Mouse (Mus musculus): Measurements from ENCODE around the gene Slc10a1. TPM values are rescaled to one million over a fixed set of nuclear protein-coding genes. Genes with fewer than 3 reads are reported as not detected.
A peak's percentile ranks its signal among the peaks of the same experiment; 100 is the strongest.

Gene Slc10a1
- polyA plus RNA-seq, 1 experiment from 2014 or later, result 0.50 TPM

DNA sequence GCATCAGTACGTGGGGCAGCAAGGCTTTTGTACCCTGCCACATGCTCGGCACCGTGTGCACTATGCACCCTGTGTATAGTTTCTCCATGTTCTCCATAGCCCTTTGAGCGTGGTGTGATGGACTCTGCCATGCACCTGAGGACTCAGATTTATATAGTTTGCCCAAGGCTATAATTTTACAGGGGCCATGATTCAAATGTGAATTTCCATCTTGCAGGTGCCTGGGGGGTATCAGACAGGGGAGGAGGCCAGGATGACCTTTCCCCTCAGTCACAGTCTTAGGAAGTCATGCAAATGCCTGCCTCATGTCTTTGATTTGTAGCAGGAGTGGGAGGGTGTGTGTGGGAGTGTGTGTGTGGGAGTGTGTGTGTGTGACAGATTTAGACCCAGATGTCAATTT is 29.1 kb upstream of the Slc10a1 start:
- Histone ChIP-seq H3K27ac (ENCODE audit: low read depth) (no peak overlapping the region), H3K9me3 (ENCODE audit: control insufficient read depth, low read length) (0 out of 2 replicates have a peak, but pooled peaks cover 3% of the 10 kb centered on the region), H3K36me3 (ENCODE audit: control insufficient read depth, insufficient read depth, low read length) (no peaks in the 10 kb centered on the region), H3K27me3 (replicated peaks; ENCODE audit: control insufficient read depth, insufficient read depth, low read length) (0 out of 2 replicates have a peak, but pooled peaks cover 6% of the 10 kb centered on the region), H3K4me3 (ENCODE audit: low read depth, low read length) (no peak overlapping the region), H3K4me1 (replicated peaks; ENCODE audit: control insufficient read depth, insufficient read depth, low read length) (no peaks in the 10 kb centered on the region), H3K4me2 (ENCODE audit: low read length) (no peak overlapping the region), H3K9ac (ENCODE audit: low read length) (no peak overlapping the region)
- no peak for ATAC-seq (replicated peaks; ENCODE audit: low FRiP score, low TSS enrichment, low read depth)
- no peak for DNase-seq (ENCODE audit: low spot score)
- 70% methylated on average over 4 of the region's 4 CpGs for WGBS

DNA sequence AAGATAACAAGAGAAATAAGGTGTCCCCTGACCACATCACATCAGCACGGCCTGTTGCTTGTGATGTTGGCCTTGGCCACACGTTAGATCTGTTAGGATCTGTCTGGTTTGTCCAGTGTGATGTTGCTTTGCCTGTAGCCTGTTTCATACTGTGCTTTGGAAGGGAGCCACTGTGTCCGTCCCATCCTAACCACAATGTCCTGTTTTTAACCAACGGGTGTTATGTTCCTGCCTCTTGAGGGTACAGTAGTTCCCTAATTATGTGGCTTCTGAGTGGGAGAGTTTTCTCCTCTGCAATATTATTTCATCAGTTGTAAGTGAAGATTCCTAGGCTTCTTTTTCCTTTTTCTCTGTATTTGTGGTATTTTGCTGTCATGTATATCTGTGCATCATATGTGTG is 26.8 kb upstream of the Slc10a1 start:
- Histone ChIP-seq H3K4me3 (ENCODE audit: low read depth, low read length) (no peak overlapping the region), H3K9me3 (ENCODE audit: control insufficient read depth, low read length) (0 out of 2 replicates have a peak, but pooled peaks cover 3% of the 10 kb centered on the region), H3K4me2 (ENCODE audit: low read length) (no peak overlapping the region), H3K9ac (ENCODE audit: low read length) (no peak overlapping the region), H3K4me1 (replicated peaks; ENCODE audit: control insufficient read depth, insufficient read depth, low read length) (no peaks in the 10 kb centered on the region), H3K27me3 (replicated peaks; ENCODE audit: control insufficient read depth, insufficient read depth, low read length) (0 out of 2 replicates have a peak, but pooled peaks cover 6% of the 10 kb centered on the region), H3K27ac (ENCODE audit: low read depth) (no peak overlapping the region), H3K36me3 (ENCODE audit: control insufficient read depth, insufficient read depth, low read length) (no peaks in the 10 kb centered on the region)
- DNase-seq (ENCODE audit: low spot score) (no peak), ATAC-seq (replicated peaks; ENCODE audit: low FRiP score, low TSS enrichment, low read depth) (no peak)
- WGBS, result 91% methylated on average over 4 of the region's 4 CpGs

DNA sequence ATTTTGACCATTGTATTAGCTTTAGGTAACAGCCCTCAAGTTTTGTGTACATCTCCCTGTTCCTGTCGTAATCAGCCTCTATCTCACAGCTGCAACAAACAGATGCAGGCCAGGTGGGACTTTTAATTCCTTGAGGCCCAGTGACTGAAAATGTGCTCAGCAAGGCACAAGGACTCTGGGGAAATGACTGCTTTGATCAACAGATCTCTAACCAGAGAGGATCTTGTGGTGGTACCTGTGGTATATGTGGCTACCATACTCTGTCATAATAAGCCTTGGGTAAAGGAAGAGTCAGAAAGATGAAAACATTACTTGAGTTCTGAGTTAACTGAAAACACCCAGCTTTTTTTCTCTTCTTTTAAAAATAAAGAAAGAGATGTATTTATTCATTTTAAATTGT is 25.3 kb upstream of the Slc10a1 start:
- DNase-seq (ENCODE audit: low spot score) (no peak), ATAC-seq (replicated peaks; ENCODE audit: low FRiP score, low TSS enrichment, low read depth) (no peak)
- 0 out of 2 replicates have a peak, but pooled peaks cover 6% of the 10 kb centered on the region for H3K27me3 ChIP-seq (replicated peaks; ENCODE audit: control insufficient read depth, insufficient read depth, low read length)
- no peak overlapping the region for H3K4me3 ChIP-seq (ENCODE audit: low read depth, low read length)
- no peaks in the 10 kb centered on the region for H3K4me1 ChIP-seq (replicated peaks; ENCODE audit: control insufficient read depth, insufficient read depth, low read length)
- no peak overlapping the region for H3K9ac ChIP-seq (ENCODE audit: low read length)
- 0 out of 2 replicates have a peak, but pooled peaks cover 3% of the 10 kb centered on the region for H3K9me3 ChIP-seq (ENCODE audit: control insufficient read depth, low read length)
- no peak overlapping the region for H3K4me2 ChIP-seq (ENCODE audit: low read length)
- H3K27ac ChIP-seq (ENCODE audit: low read depth), result no peak overlapping the region
- no peaks in the 10 kb centered on the region for H3K36me3 ChIP-seq (ENCODE audit: control insufficient read depth, insufficient read depth, low read length)
- 72% methylated on average over 1 of the region's 1 CpGs for WGBS

DNA sequence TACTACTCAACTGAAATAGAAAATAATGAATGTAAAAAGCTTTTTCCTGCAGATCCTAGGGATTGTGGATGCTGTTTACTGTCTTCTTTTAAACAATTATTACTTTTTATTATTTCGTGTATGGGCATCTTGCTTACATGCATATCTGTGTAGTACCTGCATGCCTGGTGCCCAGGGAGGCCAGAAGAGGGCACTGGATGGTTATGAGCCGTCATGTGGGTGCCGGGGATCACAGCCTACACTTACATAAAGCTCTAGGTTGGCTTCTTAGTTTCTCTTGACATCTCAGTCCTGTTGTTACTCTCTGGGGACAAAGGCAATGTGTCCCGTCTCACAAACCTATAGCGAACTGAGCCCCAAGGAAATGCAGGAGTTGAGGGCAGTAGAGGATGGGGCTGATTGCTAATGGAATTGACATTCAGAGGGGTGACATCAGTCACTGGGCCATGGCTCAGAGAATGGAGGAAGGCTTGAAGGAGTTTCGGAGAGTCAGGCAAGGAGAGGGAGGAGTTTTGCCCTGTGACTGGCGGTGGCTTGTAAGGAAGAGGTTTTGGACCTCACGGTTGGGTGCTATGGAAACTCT is 24.1 kb upstream of the Slc10a1 start:
- no peak for DNase-seq (ENCODE audit: low spot score)
- ATAC-seq (replicated peaks; ENCODE audit: low FRiP score, low TSS enrichment, low read depth), result no peak

GRCm38 (mm10) chr12:80991806-80992205 is 23.3 kb upstream of the Slc10a1 start:
- Histone ChIP-seq H3K9me3 (ENCODE audit: control insufficient read depth, low read length) (0 out of 2 replicates have a peak, but pooled peaks cover 3% of the 10 kb centered on the region), H3K4me2 (ENCODE audit: low read length) (no peak overlapping the region), H3K4me1 (replicated peaks; ENCODE audit: control insufficient read depth, insufficient read depth, low read length) (no peaks in the 10 kb centered on the region), H3K4me3 (ENCODE audit: low read depth, low read length) (no peak overlapping the region), H3K27me3 (replicated peaks; ENCODE audit: control insufficient read depth, insufficient read depth, low read length) (no peaks in the 10 kb centered on the region), H3K9ac (ENCODE audit: low read length) (no peak overlapping the region), H3K27ac (ENCODE audit: low read depth) (no peak overlapping the region), H3K36me3 (ENCODE audit: control insufficient read depth, insufficient read depth, low read length) (no peaks in the 10 kb centered on the region)
- WGBS, result 85% methylated on average over 10 of the region's 10 CpGs
- ATAC-seq (replicated peaks; ENCODE audit: low FRiP score, low TSS enrichment, low read depth) (no peak), DNase-seq (ENCODE audit: low spot score) (no peak)

More for the DNA sequence above, 24.1 kb upstream of the Slc10a1 start:
- Histone ChIP-seq H3K4me2 (ENCODE audit: low read length) (no peak overlapping the region), H3K36me3 (ENCODE audit: control insufficient read depth, insufficient read depth, low read length) (no peaks in the 10 kb centered on the region), H3K4me1 (replicated peaks; ENCODE audit: control insufficient read depth, insufficient read depth, low read length) (no peaks in the 10 kb centered on the region), H3K9me3 (ENCODE audit: control insufficient read depth, low read length) (0 out of 2 replicates have a peak, but pooled peaks cover 3% of the 10 kb centered on the region), H3K27ac (ENCODE audit: low read depth) (no peak overlapping the region), H3K4me3 (ENCODE audit: low read depth, low read length) (no peak overlapping the region), H3K27me3 (replicated peaks; ENCODE audit: control insufficient read depth, insufficient read depth, low read length) (0 out of 2 replicates have a peak, but pooled peaks cover 2% of the 10 kb centered on the region), H3K9ac (ENCODE audit: low read length) (no peak overlapping the region)
- 82% methylated on average over 8 of the region's 8 CpGs for WGBS

DNA sequence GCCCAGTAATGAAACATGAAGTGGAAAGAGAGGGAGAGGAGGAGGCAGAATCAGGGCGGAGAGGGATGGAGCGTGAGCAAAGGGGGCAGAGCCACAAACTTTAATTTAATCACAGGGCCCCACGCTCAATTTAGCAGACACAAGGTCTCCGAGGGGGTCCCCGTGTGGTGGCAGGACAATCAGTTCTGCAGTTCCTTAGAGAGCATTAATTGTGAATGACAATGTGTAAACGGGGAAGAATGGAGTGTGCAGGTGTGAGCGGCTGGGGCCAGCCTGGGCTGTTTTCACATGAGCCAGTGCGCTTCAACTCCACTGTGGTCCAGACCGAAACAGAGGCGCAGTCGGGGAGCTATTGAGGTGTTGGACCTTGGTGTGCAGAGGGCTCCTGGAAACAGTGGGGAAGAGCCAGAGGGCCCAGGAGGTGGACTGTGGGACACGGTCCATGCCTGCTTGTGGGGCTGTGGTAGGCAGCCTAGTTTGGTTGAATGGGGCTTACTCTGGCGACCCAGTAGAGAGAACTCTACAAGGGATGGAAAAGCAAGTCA is 22.5 kb upstream of the Slc10a1 start:
- ATAC-seq (replicated peaks; ENCODE audit: low FRiP score, low TSS enrichment, low read depth), result no peak
- 87% methylated on average over 13 of the region's 13 CpGs for WGBS
- no peak for DNase-seq (ENCODE audit: low spot score)
- Histone ChIP-seq H3K4me1 (replicated peaks; ENCODE audit: control insufficient read depth, insufficient read depth, low read length) (no peaks in the 10 kb centered on the region), H3K27me3 (replicated peaks; ENCODE audit: control insufficient read depth, insufficient read depth, low read length) (no peaks in the 10 kb centered on the region), H3K36me3 (ENCODE audit: control insufficient read depth, insufficient read depth, low read length) (no peaks in the 10 kb centered on the region), H3K9ac (ENCODE audit: low read length) (no peak overlapping the region), H3K9me3 (ENCODE audit: control insufficient read depth, low read length) (0 out of 2 replicates have a peak, but pooled peaks cover 3% of the 10 kb centered on the region), H3K4me3 (ENCODE audit: low read depth, low read length) (no peak overlapping the region), H3K4me2 (ENCODE audit: low read length) (no peak overlapping the region), H3K27ac (ENCODE audit: low read depth) (no peak overlapping the region)

- Histone ChIP-seq H3K4me2 (ENCODE audit: low read length) (no peak overlapping the region), H3K27ac (ENCODE audit: low read depth) (no peak overlapping the region), H3K27me3 (replicated peaks; ENCODE audit: control insufficient read depth, insufficient read depth, low read length) (no peaks in the 10 kb centered on the region), H3K4me1 (replicated peaks; ENCODE audit: control insufficient read depth, insufficient read depth, low read length) (no peaks in the 10 kb centered on the region), H3K4me3 (ENCODE audit: low read depth, low read length) (no peak overlapping the region), H3K36me3 (ENCODE audit: control insufficient read depth, insufficient read depth, low read length) (no peaks in the 10 kb centered on the region), H3K9ac (ENCODE audit: low read length) (no peak overlapping the region), H3K9me3 (ENCODE audit: control insufficient read depth, low read length) (no peaks in the 10 kb centered on the region)
- WGBS, result 78% methylated on average over 3 of the region's 3 CpGs
- no peak for DNase-seq (ENCODE audit: low spot score)
- ATAC-seq (replicated peaks; ENCODE audit: low FRiP score, low TSS enrichment, low read depth), result no peak
Observed at GRCm38 (mm10) chr12:80988286-80988685, 19.8 kb upstream of the Slc10a1 start.

DNA sequence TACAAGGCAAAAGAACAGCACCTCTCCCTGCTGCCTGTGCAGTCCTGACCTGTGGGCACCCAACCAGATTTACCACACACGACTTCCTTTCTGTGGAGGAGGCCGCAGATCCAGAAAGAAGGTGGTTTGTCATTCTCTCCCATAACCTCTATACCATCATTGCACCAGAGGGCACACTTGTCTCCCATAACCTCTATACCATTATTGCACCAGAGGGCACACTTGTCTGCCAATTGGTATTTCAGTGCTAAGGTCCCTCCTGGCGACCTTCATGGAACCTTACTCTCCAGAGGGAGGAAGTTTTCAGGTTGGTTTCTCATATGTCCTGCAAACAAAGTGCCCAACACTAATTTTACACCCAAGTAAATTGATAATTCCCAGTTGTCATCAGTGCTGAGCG is 18.1 kb upstream of the Slc10a1 start:
- Histone ChIP-seq H3K4me1 (replicated peaks; ENCODE audit: control insufficient read depth, insufficient read depth, low read length) (no peaks in the 10 kb centered on the region), H3K9me3 (ENCODE audit: control insufficient read depth, low read length) (no peaks in the 10 kb centered on the region), H3K4me2 (ENCODE audit: low read length) (no peak overlapping the region), H3K27ac (ENCODE audit: low read depth) (no peak overlapping the region), H3K9ac (ENCODE audit: low read length) (no peak overlapping the region), H3K27me3 (replicated peaks; ENCODE audit: control insufficient read depth, insufficient read depth, low read length) (no peaks in the 10 kb centered on the region), H3K4me3 (ENCODE audit: low read depth, low read length) (no peak overlapping the region), H3K36me3 (ENCODE audit: control insufficient read depth, insufficient read depth, low read length) (no peaks in the 10 kb centered on the region)
- WGBS, result 74% methylated on average over 4 of the region's 4 CpGs
- ATAC-seq (replicated peaks; ENCODE audit: low FRiP score, low TSS enrichment, low read depth), result no peak
- DNase-seq (ENCODE audit: low spot score), result peak; percentile 36

- 74% methylated on average over 9 of the region's 9 CpGs for WGBS
- no peaks in the 10 kb centered on the region for H3K27me3 ChIP-seq (replicated peaks; ENCODE audit: control insufficient read depth, insufficient read depth, low read length)
Observed at GRCm38 (mm10) chr12:80983695-80984094, 15.2 kb upstream of the Slc10a1 start.

More at GRCm38 (mm10) chr12:80983695-80984094, 15.2 kb upstream of the Slc10a1 start:
- Histone ChIP-seq H3K36me3 (ENCODE audit: control insufficient read depth, insufficient read depth, low read length) (no peaks in the 10 kb centered on the region), H3K4me2 (ENCODE audit: low read length) (no peak overlapping the region), H3K4me3 (ENCODE audit: low read depth, low read length) (no peak overlapping the region), H3K9me3 (ENCODE audit: control insufficient read depth, low read length) (no peaks in the 10 kb centered on the region), H3K9ac (ENCODE audit: low read length) (no peak overlapping the region), H3K27ac (ENCODE audit: low read depth) (no peak overlapping the region), H3K4me1 (replicated peaks; ENCODE audit: control insufficient read depth, insufficient read depth, low read length) (no peaks in the 10 kb centered on the region)
- no peak for DNase-seq (ENCODE audit: low spot score)
- no peak for ATAC-seq (replicated peaks; ENCODE audit: low FRiP score, low TSS enrichment, low read depth)
